Mouse (Mus musculus): ENCODE data around the gene Gm266.

DNA sequence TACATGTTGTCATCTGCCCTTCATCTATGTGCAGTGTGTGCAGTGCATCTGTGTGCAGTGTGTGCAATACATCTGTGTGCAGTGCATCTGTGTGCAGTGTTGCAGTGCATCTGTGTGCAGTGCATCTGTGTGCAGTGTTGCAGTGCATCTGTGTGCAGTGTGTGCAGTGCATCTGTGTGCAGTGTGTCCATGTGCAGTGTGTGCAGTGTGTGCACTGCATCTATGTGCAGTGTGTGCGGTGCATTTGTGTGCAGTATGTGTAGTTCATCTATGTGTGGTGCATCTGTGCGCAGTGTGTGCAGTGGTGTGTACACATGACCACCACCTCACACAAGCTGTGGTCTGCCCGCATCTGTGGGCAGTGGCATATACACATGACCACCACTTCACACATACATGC is 19.3 kb downstream of the Gm266 start:
- TF ChIP-seq CTCF (IDR thresholded peaks at IDR 0.05; ENCODE audit: low read depth, low read length): no peak
- no peak for TF ChIP-seq POLR2A (IDR thresholded peaks at IDR 0.05; ENCODE audit: borderline replicate concordance, low read depth, low read length)

All from bone marrow macrophage, adult 2 months (primary cell).